Mouse (Mus musculus) ovary, adult 2 months (tissue): ENCODE results near the gene Ttll11. TPM values are rescaled to one million over a fixed set of nuclear protein-coding genes. Genes with fewer than 3 reads are reported as not detected.

ENCODE experiments used
- polyA plus RNA-seq: library from polyadenylated mRNA; depleted of rRNA; stranded (reverse); fragments of >200 nt; gene quantifications from 2 replicates; pipeline ENCODE4 v1.2.3, GENCODE M21; 2012; rRNA removed

Gene Ttll11
- 3.6 and 4.8 TPM in 2 replicates for polyA plus RNA-seq

DNA sequence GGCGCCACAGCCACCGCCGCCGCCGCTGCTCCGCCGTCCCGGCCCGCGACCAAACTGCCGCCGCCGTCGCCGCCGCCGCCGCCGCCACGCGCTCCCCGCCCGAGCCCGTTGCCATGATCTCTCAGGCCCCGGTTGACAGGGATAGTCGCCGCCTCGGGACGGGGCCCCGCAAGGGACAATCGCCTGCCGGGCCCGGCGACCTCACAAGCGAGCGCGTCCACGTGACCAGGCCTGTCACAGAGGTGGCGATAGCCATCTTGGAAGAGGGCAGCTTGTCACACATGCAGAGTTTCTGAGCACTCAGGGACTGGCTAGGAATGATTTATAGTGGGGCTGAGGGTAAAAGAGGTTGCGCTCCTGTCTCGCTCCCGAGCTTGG is at the start of gene Ttll11:
Ttll11 (minus strand) TSS at position 270 of the 378 bp plus-strand sequence.

Other genes with a start within 250 kb of the Ttll11 start
- 69.2 and 77.8 TPM in 2 replicates for gene Ndufa8, start 69.5 kb upstream of the Ttll11 start, polyA plus RNA-seq
- 5.0 and 5.3 TPM in 2 replicates for gene Morn5, start 69.5 kb upstream of the Ttll11 start, polyA plus RNA-seq
- gene Lhx6, start 125.5 kb upstream of the Ttll11 start, polyA plus RNA-seq, result 4.0 and 5.0 TPM in 2 replicates
- gene Mrrf, start 156.5 kb upstream of the Ttll11 start, polyA plus RNA-seq, result 37.2 and 37.3 TPM in 2 replicates
- gene Rbm18, start 156.9 kb upstream of the Ttll11 start, polyA plus RNA-seq, result 8.4 and 11.1 TPM in 2 replicates